Mouse (Mus musculus): ENCODE measurements at regions not wholly inside any gene's neighbourhood (a gene's known extent, or its start where the extent isn't known, plus 50 kb on each side); places are given as distances from the start of the nearest gene placed in this dataset.

GRCm38 (mm10) chr5:96931576-96932152, 65.8 kb upstream of the Bmp2k start:
- no peak for DNase-seq (ENCODE audit: low spot score in 2 of 2)

- DNase-seq (ENCODE audit: low spot score in 2 of 2): no peak
Observed at GRCm38 (mm10) chr5:96936239-96936638, 61.2 kb upstream of the Bmp2k start.

GRCm38 (mm10) chr5:96938718-96939117, 58.8 kb upstream of the Bmp2k start:
- DNase-seq (ENCODE audit: low spot score in 2 of 2): no peak

GRCm38 (mm10) chr5:96939273-96939672, 58.2 kb upstream of the Bmp2k start:
- DNase-seq (ENCODE audit: low spot score in 2 of 2): no peak

- DNase-seq (ENCODE audit: low spot score in 2 of 2): no peak
Observed at GRCm38 (mm10) chr5:96940170-96941086, 57.1 kb upstream of the Bmp2k start.

GRCm38 (mm10) chr5:96941087-96941468, 56.4 kb upstream of the Bmp2k start:
- DNase-seq (ENCODE audit: low spot score in 2 of 2): no peak

- DNase-seq (ENCODE audit: low spot score in 2 of 2): no peak
Observed at GRCm38 (mm10) chr5:96941518-96941917, 56.0 kb upstream of the Bmp2k start.
